Mouse (Mus musculus) cerebellum, postnatal 25 days (tissue): ENCODE data around the gene Sdr42e1.
A peak's percentile ranks its signal among the peaks of the same experiment; 100 is the strongest.

Experiments
- DNase-seq, 2 experiments: peaks; one replicate each; pipeline ENCODE4 v3.0.0; 2021; ENCODE audit warnings: mixed read lengths in 2 of 2

Sdr42e1 gene

DNA sequence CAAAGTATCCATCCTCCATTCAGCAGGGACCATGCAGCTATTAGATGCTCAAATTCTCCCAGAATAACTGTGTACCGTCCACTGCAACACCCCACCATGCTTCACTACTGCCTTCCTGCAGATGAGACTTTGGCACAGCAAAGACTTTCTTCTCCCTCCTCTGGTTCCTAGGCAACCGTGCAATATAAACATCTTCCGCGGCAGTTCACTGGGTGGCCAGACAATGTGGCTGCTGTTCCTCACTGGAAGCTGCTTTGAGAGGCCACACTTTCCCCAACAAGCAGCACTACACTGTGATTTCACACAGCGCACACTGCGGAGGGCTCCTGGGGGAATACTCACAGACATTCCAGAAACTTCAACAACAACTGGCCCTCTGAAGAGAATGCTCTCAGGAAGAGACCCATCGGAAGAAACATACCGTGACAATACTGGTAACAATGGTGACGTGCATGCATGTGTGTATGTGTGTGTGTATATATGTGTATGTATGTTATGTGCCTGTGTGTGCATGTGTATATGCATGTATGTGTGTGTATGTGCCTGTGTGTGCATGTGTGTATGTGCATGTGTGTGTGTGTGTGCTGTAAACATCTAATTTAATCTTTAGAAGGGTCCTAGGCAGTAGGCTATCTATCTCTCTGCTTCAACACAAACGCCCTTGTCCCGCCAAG, 13.0 kb downstream of the Sdr42e1 start:
- no peak for DNase-seq

DNA sequence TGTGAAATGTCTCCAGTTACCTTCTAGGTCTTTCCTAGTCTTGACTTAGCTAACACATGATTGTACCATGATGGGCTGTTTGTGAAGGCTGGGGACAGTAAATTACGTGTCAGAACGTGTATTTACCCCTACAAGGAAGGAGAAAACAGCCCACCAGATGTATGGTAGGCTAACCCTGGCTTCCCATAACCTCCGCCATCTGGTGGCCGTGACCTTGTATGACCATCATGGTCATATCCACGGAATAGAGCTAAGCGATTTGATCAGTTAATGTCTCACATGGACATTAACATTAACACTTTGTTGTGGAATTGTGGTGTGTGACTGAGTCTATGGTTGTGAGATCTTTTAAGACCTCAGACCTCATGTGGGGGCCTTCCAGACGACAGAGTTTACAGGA, 14.5 kb downstream of the Sdr42e1 start:
- no peak for DNase-seq

GRCm38 (mm10) chr8:117652318-117652717, 21.2 kb downstream of the Sdr42e1 start:
- no peak for DNase-seq

DNA sequence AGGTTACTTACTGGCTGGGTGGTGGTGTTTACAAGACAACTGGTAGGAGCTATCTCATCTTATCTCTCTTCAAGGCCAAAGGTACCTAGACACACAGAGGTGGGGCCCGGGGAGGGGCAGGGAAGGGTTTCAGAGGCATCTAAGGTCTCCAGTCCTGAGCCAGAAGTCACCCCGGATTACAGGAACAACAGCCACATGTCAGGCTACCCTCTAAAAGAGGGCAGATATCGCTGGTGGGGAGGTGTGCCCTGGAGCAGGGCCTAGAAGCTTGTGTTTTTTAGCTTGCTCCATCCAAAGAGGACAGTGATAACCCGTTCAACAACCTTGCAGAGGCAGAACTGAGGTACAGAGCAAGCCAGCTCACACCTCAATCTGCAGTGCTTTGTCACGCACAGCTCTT, 27.0 kb downstream of the Sdr42e1 start:
- DNase-seq: no peak

GRCm38 (mm10) chr8:117646020-117646419, 27.5 kb downstream of the Sdr42e1 start:
- DNase-seq: peak; percentile 27 to 63

- no peak for DNase-seq
These were observed 28.0 kb downstream of the Sdr42e1 start for GRCm38 (mm10) chr8:117645486-117645885.

GRCm38 (mm10) chr8:117639631-117640030, 33.9 kb downstream of the Sdr42e1 start:
- no peak for DNase-seq

GRCm38 (mm10) chr8:117637462-117637861, 36.0 kb downstream of the Sdr42e1 start:
- DNase-seq: no peak

DNA sequence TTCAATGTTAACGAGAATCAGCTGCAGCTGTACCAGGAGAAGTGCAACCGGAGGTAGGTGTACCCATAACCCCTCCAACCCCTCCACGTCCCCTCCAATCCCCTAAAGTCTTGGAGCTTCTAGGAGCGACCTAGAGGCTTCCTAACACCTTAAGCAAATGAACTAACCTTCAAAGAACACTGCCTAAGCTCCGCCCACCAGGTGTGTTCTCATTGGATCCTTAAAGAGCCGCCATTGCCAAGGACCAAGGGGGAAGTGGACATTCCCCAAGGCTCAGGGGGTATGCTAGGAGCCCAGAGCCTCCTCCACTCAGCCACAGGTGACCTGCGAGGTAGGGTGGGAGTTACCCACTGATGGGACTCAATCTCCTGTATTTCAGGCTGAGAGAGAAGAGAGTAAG, 39.1 kb downstream of the Sdr42e1 start:
- DNase-seq: no peak

DNA sequence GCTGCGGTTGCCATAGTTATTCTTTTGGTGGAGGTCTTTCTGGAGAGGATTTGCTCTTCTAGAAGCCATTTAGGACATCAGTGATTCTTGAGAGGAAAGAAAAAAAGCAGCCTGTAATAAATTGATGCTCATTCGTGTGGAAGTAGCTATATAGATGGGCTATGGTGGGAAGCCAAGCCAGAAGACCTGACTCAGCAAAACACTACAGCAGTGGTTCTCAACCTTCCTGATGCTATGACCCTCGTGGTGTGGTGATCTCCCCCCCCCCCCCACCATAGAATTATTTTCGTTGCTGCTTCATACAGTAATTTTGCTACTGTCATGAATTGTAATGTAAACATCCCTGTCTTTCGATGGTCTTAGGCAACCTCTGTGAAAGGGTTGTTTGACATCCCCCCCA, 41.0 kb downstream of the Sdr42e1 start:
- no peak for DNase-seq

GRCm38 (mm10) chr8:117627096-117627495, 46.4 kb downstream of the Sdr42e1 start:
- no peak for DNase-seq

- peak; percentile 64 to 75 for DNase-seq
These were observed 47.2 kb downstream of the Sdr42e1 start for GRCm38 (mm10) chr8:117626040-117626838.

GRCm38 (mm10) chr8:117612861-117613260, 60.6 kb downstream of the Sdr42e1 start:
- DNase-seq: no peak
